ENCODE assay signal across 21 mouse cellular contexts in the genomic region with DNA sequence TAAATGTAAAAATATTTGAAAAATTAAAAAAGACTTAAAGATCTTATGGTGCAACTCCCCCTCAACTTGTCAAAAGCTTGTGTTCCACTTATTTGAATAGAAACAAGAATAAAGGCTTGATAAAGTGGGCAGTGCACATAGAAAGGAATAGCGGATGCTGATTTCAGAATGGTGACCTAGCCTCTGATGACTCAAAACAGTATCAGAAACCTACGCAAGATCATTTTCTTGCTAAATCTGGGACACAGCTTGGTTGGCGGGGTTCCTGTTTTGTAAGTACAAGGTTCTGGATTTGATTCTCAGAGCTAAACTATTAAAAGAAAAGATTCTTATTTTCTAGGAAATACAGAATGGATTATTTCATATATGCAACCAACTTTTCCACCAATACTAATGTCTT.
DNase-seq lines count a peak whose midpoint lies in the region; TF ChIP-seq lines count a peak whose summit lies in the region.
"Had no signal": no experiment of that assay in that cellular context is flagged by ENCODE, and none has a peak within 500 bp of the region (broad histone marks: within the 10 kb centered on the region; RNA-seq: fewer than 3 reads in every experiment).

No protein-coding gene starts in this region.

- peaks cover 3 to 50% of the 10 kb centered on the region in 2 experiments; a peak in 3 of 4 replicates for H3K4me1 ChIP-seq in CH12.LX (ENCODE audit: control insufficient read depth in 1 of 2, insufficient read depth in 2 of 2)
- H3K4me1 ChIP-seq: embryonic facial prominence, embryonic 10.5 days; embryonic facial prominence, embryonic 12.5 days; forebrain, embryonic 13.5 days; forebrain, embryonic 15.5 days had no signal

- H3K27ac ChIP-seq in CH12.LX (ENCODE audit: insufficient read depth, low read depth): no peak overlapping the region
- H3K27ac ChIP-seq: embryonic facial prominence, embryonic 10.5 days; embryonic facial prominence, embryonic 12.5 days; forebrain, embryonic 13.5 days; forebrain, embryonic 15.5 days had no signal

- no peak overlapping the region for H3K4me2 ChIP-seq in CH12.LX (ENCODE audit: insufficient read depth, low read depth, poor library complexity, severe bottlenecking)
- H3K4me2 ChIP-seq: embryonic facial prominence, embryonic 12.5 days; forebrain, embryonic 13.5 days; forebrain, embryonic 15.5 days had no signal

- no peaks in the 10 kb centered on the region for H3K79me2 ChIP-seq in CH12.LX (replicated peaks; ENCODE audit: control insufficient read depth, extremely low read depth, insufficient read depth, poor library complexity, severe bottlenecking)

- no peak for TF ChIP-seq CTCF in CH12.LX (conservative IDR thresholded peaks at IDR 0.05 in 1 of 2, IDR thresholded peaks at IDR 0.05 in 1 of 2; ENCODE audit: low read depth in 2 of 2, low read length in 2 of 2)

- dilution Hi-C loops in CH12.LX (cut with MboI; ENCODE audit: extremely low pct_ligation_motif_present, extremely low pct_unique_long_range_greater_than_20kb, low sequenced_read_pairs): no loop called here

- no peak overlapping the region for H3K9ac ChIP-seq in CH12.LX (ENCODE audit: insufficient read depth, low read depth)
- H3K9ac ChIP-seq: embryonic facial prominence, embryonic 12.5 days; forebrain, embryonic 13.5 days; forebrain, embryonic 15.5 days; forebrain, postnatal 0 days had no signal

- H3K4me3 ChIP-seq in CH12.LX (replicated peaks in 1 of 3; ENCODE audit: low read depth in 2 of 3, low read length in 2 of 3, poor library complexity in 1 of 3): no peak overlapping the region
- H3K4me3 ChIP-seq: embryonic facial prominence, embryonic 10.5 days; embryonic facial prominence, embryonic 12.5 days; forebrain, embryonic 13.5 days; forebrain, embryonic 15.5 days had no signal

- H3K36me3 ChIP-seq in CH12.LX (replicated peaks in 1 of 2; ENCODE audit: control insufficient read depth in 1 of 2, insufficient read depth in 1 of 2, low read length in 1 of 2): no peaks in the 10 kb centered on the region
- H3K36me3 ChIP-seq: embryonic facial prominence, embryonic 10.5 days; embryonic facial prominence, embryonic 12.5 days; forebrain, embryonic 15.5 days; G1E had no signal

- H3K9me3 ChIP-seq in CH12.LX (replicated peaks; ENCODE audit: low read length): no peaks in the 10 kb centered on the region
- H3K9me3 ChIP-seq: embryonic facial prominence, embryonic 10.5 days; embryonic facial prominence, embryonic 12.5 days; forebrain, embryonic 13.5 days; forebrain, embryonic 15.5 days; G1E had no signal

- TF ChIP-seq POLR2A in CH12.LX (IDR thresholded peaks at IDR 0.05; ENCODE audit: low read depth, low read length): no peak

- in situ Hi-C loops in CH12.LX (cut with MboI; ENCODE audit: low pct_ligation_motif_present, low pct_unique_long_range_greater_than_20kb, low sequenced_read_pairs): no loop called here

- TF ChIP-seq EP300 in CH12.LX (IDR thresholded peaks at IDR 0.05; ENCODE audit: low read length): peak; percentile 97

- TF ChIP-seq RAD21 in CH12.LX (IDR thresholded peaks at IDR 0.05; ENCODE audit: low read depth, low read length): no peak; the same call in 1 of the 2 replicates

- peak; percentile 34 for DNase-seq in right cerebral cortex, adult 18-20 months
- DNase-seq in right cerebral cortex, postnatal 14 days: no peak
- peak; percentile 77 for DNase-seq in CH12.LX (ENCODE audit: extremely low read depth)
- peak; percentile 80 for DNase-seq in brain, adult 2 months (ENCODE audit: low read depth, low spot score)
- peak; percentile 60 for DNase-seq in telencephalon, adult 2 months (ENCODE audit: low read depth, low spot score)
- no peak for DNase-seq in gastrocnemius, postnatal 14 days
- DNase-seq in kidney, postnatal 14 days: no peak
- DNase-seq: adrenal gland, adult 8-10 months; adrenal gland, postnatal 14 days; cerebellum, adult 11-12 months; cerebellum, adult 2 months; cerebellum, adult 9-10 months; cerebellum, postnatal 10 days; cerebellum, postnatal 25 days; forebrain, postnatal 0 days had no signal

- H3K27me3 ChIP-seq in CH12.LX (replicated peaks): no peaks in the 10 kb centered on the region
- H3K27me3 ChIP-seq: embryonic facial prominence, embryonic 12.5 days; forebrain, embryonic 13.5 days; forebrain, embryonic 15.5 days; Patski had no signal

- intact Hi-C loops in gastrocnemius, postnatal 14 days (cut with DNase I; ENCODE audit: low total_unique reads): no loop called here

TF ChIP-seq in CH12.LX, 34 proteins besides CTCF, POLR2A, EP300 and RAD21:
- TF ChIP-seq TBP (conservative IDR thresholded peaks at IDR 0.05; ENCODE audit: low read depth, low read length) (no peak), SIN3A (IDR thresholded peaks at IDR 0.05; ENCODE audit: low read length) (no peak), JUN (IDR thresholded peaks at IDR 0.05; ENCODE audit: insufficient read depth, low read depth, low read length) (peak; percentile 95), POLR2AphosphoS2 (IDR thresholded peaks at IDR 0.05; ENCODE audit: low read depth, low read length) (no peak), RCOR1 (conservative IDR thresholded peaks at IDR 0.05; ENCODE audit: low read depth, low read length) (peak; percentile 68; the same call in 1 of the 2 replicates), USF2 (conservative IDR thresholded peaks at IDR 0.05; ENCODE audit: low read depth, low read length) (no peak), JUND (conservative IDR thresholded peaks at IDR 0.05; ENCODE audit: low read depth, low read length) (peak; percentile 98), SMC3 (IDR thresholded peaks at IDR 0.05; ENCODE audit: low read depth, low read length) (no peak), CHD2 (IDR thresholded peaks at IDR 0.05; ENCODE audit: low read length) (peak; percentile 33; the same call in 1 of the 2 replicates), ELF1 (IDR thresholded peaks at IDR 0.05; ENCODE audit: low read depth, low read length) (no peak), PAX5 (IDR thresholded peaks at IDR 0.05; ENCODE audit: low read length) (no peak), ZNF384 (IDR thresholded peaks at IDR 0.05; ENCODE audit: low read depth, low read length) (no peak), USF1 (IDR thresholded peaks at IDR 0.05; ENCODE audit: low read depth, low read length) (no peak), ETS1 (conservative IDR thresholded peaks at IDR 0.05; ENCODE audit: low read depth, low read length) (peak; percentile 79), ZKSCAN1 (IDR thresholded peaks at IDR 0.05; ENCODE audit: borderline replicate concordance, low read depth, low read length) (no peak), BHLHE40 (IDR thresholded peaks at IDR 0.05; ENCODE audit: low read depth, low read length) (peak; percentile 64), CHD1 (IDR thresholded peaks at IDR 0.05; ENCODE audit: low read depth, low read length) (no peak), ZC3H11A (IDR thresholded peaks at IDR 0.05; ENCODE audit: low read depth, low read length) (no peak), MAX (IDR thresholded peaks at IDR 0.05; ENCODE audit: low read length) (no peak), MEF2A (IDR thresholded peaks at IDR 0.05; ENCODE audit: borderline replicate concordance, low read depth, low read length) (peak; percentile 94), NRF1 (IDR thresholded peaks at IDR 0.05; ENCODE audit: low read depth, low read length) (no peak), MXI1 (IDR thresholded peaks at IDR 0.05; ENCODE audit: low read depth, low read length) (no peak), UBTF (IDR thresholded peaks at IDR 0.05; ENCODE audit: low read depth, low read length) (no peak), ZMIZ1 (IDR thresholded peaks at IDR 0.05; ENCODE audit: low read depth, low read length) (no peak), TCF12 (IDR thresholded peaks at IDR 0.05; ENCODE audit: low read depth, low read length) (peak; percentile 50; the same call in 1 of the 2 replicates), IRF4 (IDR thresholded peaks at IDR 0.05; ENCODE audit: low read depth, low read length) (peak; percentile 97), E2F4 (IDR thresholded peaks at IDR 0.05; ENCODE audit: insufficient replicate concordance, low read depth, low read length) (no peak), HCFC1 (IDR thresholded peaks at IDR 0.05; ENCODE audit: low read depth, low read length) (no peak), GABPA (IDR thresholded peaks at IDR 0.05; ENCODE audit: insufficient replicate concordance, low read depth, low read length) (no peak), NELFE (IDR thresholded peaks at IDR 0.05; ENCODE audit: low read depth, low read length) (no peak), MYC (IDR thresholded peaks at IDR 0.05; ENCODE audit: low read depth, low read length) (no peak), MAZ (IDR thresholded peaks at IDR 0.05; ENCODE audit: low read depth, low read length) (no peak), KAT2A (IDR thresholded peaks at IDR 0.05; ENCODE audit: insufficient replicate concordance, low read length) (no peak), MAFK (IDR thresholded peaks at IDR 0.05; ENCODE audit: insufficient replicate concordance, low read length) (peak; percentile 57; the same call in 1 of the 2 replicates)

Comparison
In these comparisons a context has a peak if more than half of its experiments do, and no peak if none do; other contexts are left out.
1. DNase-seq: peak in right cerebral cortex, adult 18-20 months (single experiment), CH12.LX (single experiment), brain, adult 2 months (single experiment) and telencephalon, adult 2 months (single experiment); none in right cerebral cortex, postnatal 14 days (single experiment), gastrocnemius, postnatal 14 days (single experiment) and kidney, postnatal 14 days (single experiment).